Mouse (Mus musculus): Measurements from ENCODE around the gene Galnt7. TPM values are rescaled to one million over a fixed set of nuclear protein-coding genes. Genes with fewer than 3 reads are reported as not detected.

The Galnt7 gene
- polyA plus RNA-seq, 1 experiment from 2014 or later = 19.5 TPM

GRCm38 (mm10) chr8:57480606-57481005, 172.2 kb downstream of the Galnt7 start:
- DNase-seq (ENCODE audit: low spot score) (no peak), ATAC-seq (replicated peaks; ENCODE audit: low FRiP score) (no peak)
- Histone ChIP-seq H3K36me3 (ENCODE audit: control insufficient read depth, insufficient read depth, low read length) (peaks cover 4% of the 10 kb centered on the region), H3K27ac (ENCODE audit: low read depth, low read length) (no peak overlapping the region), H3K4me1 (replicated peaks; ENCODE audit: control insufficient read depth, insufficient read depth, low read length) (no peaks in the 10 kb centered on the region), H3K9me3 (ENCODE audit: control insufficient read depth, low read length) (no peaks in the 10 kb centered on the region), H3K4me3 (ENCODE audit: low read depth, low read length) (no peak overlapping the region), H3K9ac (ENCODE audit: low read length) (no peak overlapping the region), H3K4me2 (ENCODE audit: low read depth, low read length, severe bottlenecking) (no peak overlapping the region), H3K27me3 (ENCODE audit: control insufficient read depth, insufficient read depth, low read length) (no peaks in the 10 kb centered on the region)
- 80% methylated on average over 4 of the region's 4 CpGs for WGBS

DNA sequence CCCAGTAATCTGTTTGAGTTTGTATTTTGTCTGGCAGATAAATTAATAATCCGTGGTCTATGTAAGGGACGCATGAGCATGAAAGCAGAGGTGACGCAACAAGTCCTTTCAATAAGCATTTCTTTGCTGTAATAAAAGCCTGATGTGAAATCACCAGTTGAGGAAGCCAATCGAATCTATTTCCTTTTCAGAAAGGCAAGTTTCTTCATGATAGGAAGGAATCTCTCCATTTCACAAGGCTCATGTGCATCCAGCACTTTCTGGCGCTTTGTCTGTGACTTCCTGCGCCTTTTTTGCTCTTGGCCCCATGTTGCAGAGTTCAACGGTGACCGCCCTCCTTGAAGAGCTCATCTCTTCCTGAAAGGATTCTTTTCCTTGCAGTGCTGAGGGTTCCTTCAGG, 173.1 kb downstream of the Galnt7 start:
- WGBS = 95% methylated on average over 8 of the region's 8 CpGs
- H3K27me3 ChIP-seq (ENCODE audit: control insufficient read depth, insufficient read depth, low read length) = no peaks in the 10 kb centered on the region
- no peak for ATAC-seq (replicated peaks; ENCODE audit: low FRiP score)
- no peak overlapping the region for H3K9ac ChIP-seq (ENCODE audit: low read length)
- H3K27ac ChIP-seq (ENCODE audit: low read depth, low read length) = no peak overlapping the region
- no peaks in the 10 kb centered on the region for H3K9me3 ChIP-seq (ENCODE audit: control insufficient read depth, low read length)
- DNase-seq (ENCODE audit: low spot score) = no peak
- peaks cover 4% of the 10 kb centered on the region for H3K36me3 ChIP-seq (ENCODE audit: control insufficient read depth, insufficient read depth, low read length)
- no peaks in the 10 kb centered on the region for H3K4me1 ChIP-seq (replicated peaks; ENCODE audit: control insufficient read depth, insufficient read depth, low read length)
- H3K4me3 ChIP-seq (ENCODE audit: low read depth, low read length) = no peak overlapping the region
- H3K4me2 ChIP-seq (ENCODE audit: low read depth, low read length, severe bottlenecking) = no peak overlapping the region

GRCm38 (mm10) chr8:57478406-57478805, 174.4 kb downstream of the Galnt7 start:
- DNase-seq (ENCODE audit: low spot score) (no peak), ATAC-seq (replicated peaks; ENCODE audit: low FRiP score) (no peak)
- Histone ChIP-seq H3K4me2 (ENCODE audit: low read depth, low read length, severe bottlenecking) (no peak overlapping the region), H3K4me1 (replicated peaks; ENCODE audit: control insufficient read depth, insufficient read depth, low read length) (no peaks in the 10 kb centered on the region), H3K36me3 (ENCODE audit: control insufficient read depth, insufficient read depth, low read length) (peaks cover 4% of the 10 kb centered on the region), H3K9me3 (ENCODE audit: control insufficient read depth, low read length) (no peaks in the 10 kb centered on the region), H3K27me3 (ENCODE audit: control insufficient read depth, insufficient read depth, low read length) (no peaks in the 10 kb centered on the region), H3K9ac (ENCODE audit: low read length) (no peak overlapping the region), H3K27ac (ENCODE audit: low read depth, low read length) (no peak overlapping the region), H3K4me3 (ENCODE audit: low read depth, low read length) (no peak overlapping the region)
- 82% methylated on average over 3 of the region's 3 CpGs for WGBS

Other genes starting within 250 kb of the Galnt7 start
- gene Scrg1, start 197.1 kb downstream of the Galnt7 start, polyA plus RNA-seq (2014; fragmentation: Nextera tagmentation; extraction: Ambion mirVana) = not detected in 2 replicates
- gene Sap30, start 165.2 kb downstream of the Galnt7 start, polyA plus RNA-seq (2014; fragmentation: Nextera tagmentation; extraction: Ambion mirVana) = 131 and 140 TPM in 2 replicates
- 626 and 749 TPM in 2 replicates for gene Hmgb2, start 141.1 kb downstream of the Galnt7 start, polyA plus RNA-seq (2014; fragmentation: Nextera tagmentation; extraction: Ambion mirVana)